Mouse (Mus musculus) liver, adult 2 months (tissue): ENCODE data around the gene Swt1. TPM values are rescaled to one million over a fixed set of nuclear protein-coding genes. Genes with fewer than 3 reads are reported as not detected.
A peak's percentile ranks its signal among the peaks of the same experiment; 100 is the strongest.

Experiments used
- DNase-seq: peaks from one replicate; pipeline ENCODE4 v3.0.0-alpha.2; 2011; ENCODE audit warnings: low read depth, low spot score; ENCODE audit errors: extremely low read depth
- H3K27ac ChIP-seq: fragments of 200-500 bp; replicated peaks from 2 replicates; pipeline ENCODE4 v1.5.1; 2012; ENCODE audit warnings: low read depth, mild to moderate bottlenecking, control low read depth, inconsistent platforms, low read length; ENCODE audit not compliant: insufficient read depth
- H3K27me3 ChIP-seq: fragments of 200-500 bp; 2 replicates; pipeline ENCODE4 v1.6.1; 2012; ENCODE audit warnings: mild to moderate bottlenecking, moderate library complexity, low read length, inconsistent platforms; ENCODE audit not compliant: control insufficient read depth, insufficient read depth
- H3K36me3 ChIP-seq: fragments of 200-500 bp; 2 replicates; pipeline ENCODE4 v1.6.1; 2012; ENCODE audit warnings: low read length, inconsistent platforms; ENCODE audit not compliant: control insufficient read depth, insufficient read depth
- H3K4me1 ChIP-seq: fragments of 200-500 bp; 2 replicates; pipeline ENCODE4 v1.6.1; 2011; ENCODE audit warnings: low read length; ENCODE audit not compliant: control insufficient read depth, insufficient read depth
- H3K4me3 ChIP-seq: fragments of 200-500 bp; 2 replicates; pipeline ENCODE4 v1.5.1; 2011; ENCODE audit warnings: low read depth, mild to moderate bottlenecking, control low read depth, low read length, moderate library complexity; ENCODE audit not compliant: insufficient read depth
- H3K79me2 ChIP-seq: fragments of 200-500 bp; 2 replicates; pipeline ENCODE4 v1.6.1; 2012; ENCODE audit warnings: inconsistent platforms, mild to moderate bottlenecking, low read length, moderate library complexity; ENCODE audit not compliant: control insufficient read depth, insufficient read depth
- H3K9ac ChIP-seq: fragments of 200-500 bp; 2 replicates; pipeline ENCODE4 v1.6.1; 2012; ENCODE audit warnings: low read depth, mild to moderate bottlenecking, control low read depth, inconsistent platforms, low read length
- CTCF ChIP-seq: fragments of 200-500 bp; IDR thresholded peaks from 2 replicates; pipeline ENCODE4 v1.5.1; 2011; ENCODE audit warnings: low read depth, low read length, control low read depth
- POLR2A ChIP-seq: fragments of 200-500 bp; IDR thresholded peaks from 2 replicates; pipeline ENCODE4 v1.6.1; 2011; ENCODE audit warnings: low read length, control low read depth; ENCODE audit not compliant: insufficient read depth; ENCODE audit errors: extremely low read depth
- WGBS: fragments of 180-500 bp; shearing (Covaris S2); methylation state at CpG from one replicate; pipeline ENCODE4 v1.1.7; 2018; 5-methylcytosine and 5-hydroxymethylcytosine counted together
- polyA plus RNA-seq: library from polyadenylated mRNA; depleted of rRNA; stranded (reverse); fragments of >200 nt; gene quantifications from 2 replicates; pipeline ENCODE4 v1.2.3, GENCODE M21; 2012
- total RNA-seq: library from RNA; depleted of rRNA; stranded (reverse); fragments of >200 nt; gene quantifications from 2 replicates; pipeline ENCODE4 v1.2.3, GENCODE M21; 2014

The Swt1 gene
- total and polyA plus RNA-seq, 2 experiments, result 2.5 to 20.2 TPM

DNA sequence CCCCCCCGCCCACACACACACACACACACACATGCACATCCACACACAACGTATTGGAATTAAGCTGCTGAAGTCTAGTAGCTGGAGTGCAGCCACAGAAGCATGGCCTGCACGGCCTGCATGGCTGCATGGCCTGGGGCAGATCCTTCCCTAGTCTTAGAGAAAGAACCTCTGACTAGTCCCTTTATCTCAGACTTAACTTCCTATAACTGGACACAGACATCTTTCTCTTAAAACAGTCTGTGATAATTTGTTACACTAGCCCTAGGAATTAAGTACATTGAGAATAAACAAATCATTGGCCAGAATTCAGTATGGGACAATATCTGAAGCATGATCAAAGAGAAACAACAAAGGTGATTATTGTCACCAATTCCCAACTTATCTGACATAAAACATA, 85.9 kb downstream of the Swt1 start:
- no peaks in the 10 kb centered on the region for H3K36me3 ChIP-seq
- peaks cover 14% of the 10 kb centered on the region; the same call in 1 of the 2 replicates for H3K79me2 ChIP-seq
- no peaks in the 10 kb centered on the region for H3K27me3 ChIP-seq
- H3K4me1 ChIP-seq, result peaks cover 22% of the 10 kb centered on the region
- TF ChIP-seq CTCF (no peak), POLR2A (no peak)
- no peak for DNase-seq
- 40% methylated on average over 3 of the region's 3 CpGs for WGBS
- H3K4me3 ChIP-seq, result no peak overlapping the region
- H3K27ac ChIP-seq, result peak overlapping the region; percentile 55; the same call in 1 of the 2 replicates
- H3K9ac ChIP-seq, result peak overlapping the region; percentile 6; the same call in 1 of the 2 replicates

DNA sequence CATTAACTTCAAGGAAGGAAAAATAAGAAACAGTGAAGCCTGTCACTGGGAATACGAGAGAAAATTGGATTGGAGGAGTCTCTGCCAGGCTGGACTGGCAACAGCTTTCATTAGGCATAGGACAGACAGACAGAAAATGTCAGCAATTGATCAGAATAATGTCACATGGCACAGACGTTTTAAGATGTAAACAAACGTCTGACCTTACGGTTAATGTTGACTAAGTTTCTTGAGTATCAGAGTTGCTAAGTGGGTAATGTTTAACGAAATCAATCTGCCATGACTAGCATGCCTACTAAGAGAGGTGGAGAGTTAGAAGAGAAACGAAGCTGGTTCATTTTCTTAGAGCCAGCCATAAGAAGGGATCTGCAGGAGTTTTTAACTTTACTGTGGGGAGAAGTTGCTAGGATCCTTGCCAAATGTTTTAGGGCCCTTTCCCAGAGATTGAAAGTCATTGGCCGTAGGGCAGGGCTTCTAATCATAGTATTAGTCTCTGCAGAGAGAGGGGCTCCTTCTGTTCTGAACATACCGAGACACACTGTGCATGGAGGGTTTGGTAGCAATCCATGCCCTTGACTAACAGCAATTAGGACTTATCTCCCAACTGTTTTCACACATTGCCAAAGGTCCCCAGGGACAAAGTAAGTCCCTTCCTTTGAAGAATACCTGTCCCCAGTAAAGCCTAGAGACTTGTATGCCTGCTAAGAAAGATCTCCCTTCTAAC, 86.8 kb downstream of the Swt1 start:
- WGBS, result 25% methylated on average over 8 of the region's 8 CpGs
- H3K36me3 ChIP-seq, result no peaks in the 10 kb centered on the region
- H3K9ac ChIP-seq, result peak overlapping the region; percentile 33; the same call in 1 of the 2 replicates
- peaks cover 10% of the 10 kb centered on the region; the same call in 1 of the 2 replicates for H3K79me2 ChIP-seq
- DNase-seq, result peak; percentile 90
- H3K27me3 ChIP-seq, result no peaks in the 10 kb centered on the region
- no peak overlapping the region for H3K4me3 ChIP-seq
- H3K4me1 ChIP-seq, result peaks cover 19% of the 10 kb centered on the region
- TF ChIP-seq POLR2A (no peak), CTCF (no peak)
- H3K27ac ChIP-seq, result peak overlapping the region; percentile 84

- Histone ChIP-seq H3K9ac (no peak overlapping the region), H3K79me2 (no peaks in the 10 kb centered on the region), H3K4me1 (peaks cover 17% of the 10 kb centered on the region), H3K27me3 (no peaks in the 10 kb centered on the region), H3K27ac (peak overlapping the region; percentile 98), H3K36me3 (no peaks in the 10 kb centered on the region), H3K4me3 (no peak overlapping the region)
- WGBS, result 4% methylated on average over 2 of the region's 2 CpGs
- TF ChIP-seq POLR2A (no peak), CTCF (no peak)
- DNase-seq, result peak; percentile 89
These were observed 89.3 kb downstream of the Swt1 start for GRCm38 (mm10) chr1:151338941-151339340.

GRCm38 (mm10) chr1:151338234-151338633, 90.0 kb downstream of the Swt1 start:
- H3K27ac ChIP-seq, result peak overlapping the region; percentile 98
- no peak overlapping the region for H3K4me3 ChIP-seq
- no peaks in the 10 kb centered on the region for H3K27me3 ChIP-seq
- no peaks in the 10 kb centered on the region for H3K36me3 ChIP-seq
- no peak for DNase-seq
- H3K4me1 ChIP-seq, result peaks cover 18% of the 10 kb centered on the region
- peak overlapping the region; percentile 53; the same call in 1 of the 2 replicates for H3K9ac ChIP-seq
- TF ChIP-seq CTCF, result no peak
- no peak for TF ChIP-seq POLR2A
- H3K79me2 ChIP-seq, result no peaks in the 10 kb centered on the region

DNA sequence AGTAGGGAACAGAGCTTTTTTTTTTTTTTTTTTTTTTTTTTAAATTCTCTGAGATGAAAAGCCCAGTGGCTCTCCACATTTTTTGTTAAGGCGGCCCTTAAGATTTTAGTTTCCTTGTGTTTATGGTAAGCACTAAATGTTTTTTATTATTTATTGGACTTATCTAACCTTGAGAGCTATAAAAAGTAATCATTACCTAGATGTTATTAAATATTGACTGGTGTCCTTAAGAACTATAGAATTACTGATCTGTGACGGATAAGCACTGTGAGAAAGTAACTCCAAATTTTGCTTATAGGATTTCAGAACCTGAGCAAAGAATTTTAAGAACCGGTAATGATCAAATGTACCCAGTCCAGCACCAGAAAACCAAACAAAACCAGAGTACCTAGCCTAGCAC, 95.4 kb downstream of the Swt1 start:
- H3K36me3 ChIP-seq, result no peaks in the 10 kb centered on the region
- WGBS, result 53% methylated on average over 3 of the region's 3 CpGs
- no peak overlapping the region for H3K9ac ChIP-seq
- no peak for DNase-seq
- TF ChIP-seq POLR2A, result no peak
- TF ChIP-seq CTCF, result no peak
- H3K4me3 ChIP-seq, result no peak overlapping the region
- peaks cover 15% of the 10 kb centered on the region for H3K4me1 ChIP-seq
- H3K27me3 ChIP-seq, result no peaks in the 10 kb centered on the region
- H3K79me2 ChIP-seq, result no peaks in the 10 kb centered on the region
- no peak overlapping the region for H3K27ac ChIP-seq

DNA sequence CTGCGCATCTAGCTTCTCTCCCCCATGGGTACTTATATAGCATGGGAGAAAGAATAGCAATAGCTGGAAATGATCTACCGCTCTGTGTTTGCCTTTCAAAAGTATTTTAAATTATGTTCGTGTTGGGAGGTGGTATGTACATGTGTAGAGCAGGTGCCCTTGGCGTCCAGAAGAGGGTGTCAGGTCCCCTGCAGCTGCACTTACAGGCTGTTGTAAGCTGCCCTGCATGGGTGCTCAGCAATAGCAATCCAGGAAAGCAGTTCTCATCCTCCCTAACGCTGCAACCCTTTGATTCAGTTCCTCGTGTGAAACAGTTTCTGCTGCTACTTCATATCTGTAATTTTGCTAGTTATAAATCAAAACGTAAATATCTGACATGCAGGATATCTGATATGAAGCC, 98.7 kb downstream of the Swt1 start:
- H3K27ac ChIP-seq, result no peak overlapping the region
- no peaks in the 10 kb centered on the region for H3K79me2 ChIP-seq
- TF ChIP-seq POLR2A (no peak), CTCF (no peak)
- no peak for DNase-seq
- H3K27me3 ChIP-seq, result no peaks in the 10 kb centered on the region
- no peak overlapping the region for H3K4me3 ChIP-seq
- H3K9ac ChIP-seq, result no peak overlapping the region
- 90% methylated on average over 7 of the region's 7 CpGs for WGBS
- peaks cover 27% of the 10 kb centered on the region for H3K4me1 ChIP-seq
- no peaks in the 10 kb centered on the region for H3K36me3 ChIP-seq
